In the genomic region with DNA sequence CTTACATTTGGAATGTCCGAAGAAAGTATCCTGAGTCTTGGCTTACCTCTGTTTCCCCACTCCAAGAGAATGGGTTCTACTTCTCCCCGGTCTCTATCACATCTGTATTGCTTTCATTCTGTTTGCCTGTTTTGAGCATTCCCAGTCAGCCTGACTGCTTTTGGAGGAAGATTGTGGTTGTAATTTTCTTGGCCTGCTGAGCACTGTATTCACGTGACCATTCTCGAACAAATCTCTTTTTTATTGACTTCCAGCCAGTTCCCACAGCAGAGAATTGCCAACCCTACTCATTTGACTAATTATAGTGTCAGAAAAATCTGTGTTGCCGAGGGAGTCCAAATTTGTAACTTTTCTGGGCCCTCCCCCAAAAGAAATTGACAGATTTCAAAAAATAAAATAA, we compare ENCODE assay signal across 8 mouse cellular contexts. TPM values are rescaled to one million over a fixed set of nuclear protein-coding genes. Genes with fewer than 3 reads are reported as not detected.
DNase-seq lines count a peak whose midpoint lies in the region; ATAC-seq and TF ChIP-seq lines count a peak whose summit lies in the region.

A gene (minus strand): TSS at position 121 of the 400 bp plus-strand sequence.

- no peak within 1 kb of the TSS for H3K4me3 ChIP-seq in kidney, embryonic 16.5 days (ENCODE audit: low read length)
- peak within 1 kb of the TSS; percentile 72 for H3K4me3 ChIP-seq in gastrocnemius, adult 2 months
- H3K4me3 ChIP-seq in midbrain, embryonic 13.5 days (replicated peaks), result no peak within 1 kb of the TSS

- H3K4me1 ChIP-seq in kidney, embryonic 16.5 days (ENCODE audit: insufficient read depth, low read length), result no peaks in the 10 kb centered on the region
- H3K4me1 ChIP-seq in midbrain, embryonic 13.5 days (replicated peaks), result no peaks in the 10 kb centered on the region

- no peak for TF ChIP-seq CTCF in gastrocnemius, adult 2 months (IDR thresholded peaks at IDR 0.05)

- intact Hi-C loops in gastrocnemius, adult 2 months (cut with DNase I), result no loop called here

- DNase-seq in kidney, adult 9 months, result peak; percentile 34
- no peak for DNase-seq in adrenal gland, adult 8-10 months
- DNase-seq in gastrocnemius, adult 2 months, result no peak
- DNase-seq in layer of hippocampus, postnatal 36 days, result peak; percentile 5 to 6
- DNase-seq in thymus, postnatal 36 days, result no peak
- DNase-seq in neural tube, embryonic 10.5 days (ENCODE audit: extremely low spot score, low spot score), result no peak

- no peak within 1 kb of the TSS for H3K27ac ChIP-seq in kidney, embryonic 16.5 days (ENCODE audit: low read length)
- H3K27ac ChIP-seq in gastrocnemius, adult 2 months, result peak within 1 kb of the TSS; percentile 82
- H3K27ac ChIP-seq in midbrain, embryonic 13.5 days, result no peak within 1 kb of the TSS

- no peaks in the 10 kb centered on the region for H3K36me3 ChIP-seq in kidney, embryonic 16.5 days (ENCODE audit: insufficient read depth, low read length)
- no peaks in the 10 kb centered on the region for H3K36me3 ChIP-seq in midbrain, embryonic 13.5 days

- ATAC-seq in kidney, embryonic 16.5 days (ENCODE audit: low FRiP score, low TSS enrichment), result no peak
- ATAC-seq in midbrain, embryonic 13.5 days, result no peak

- H3K4me2 ChIP-seq in kidney, embryonic 16.5 days (replicated peaks; ENCODE audit: low read depth, low read length), result no peak within 1 kb of the TSS
- no peak within 1 kb of the TSS for H3K4me2 ChIP-seq in midbrain, embryonic 13.5 days (replicated peaks)

- 77% methylated on average over 5 of the region's 5 CpGs for WGBS in kidney, embryonic 16.5 days
- 86% methylated on average over 5 of the region's 5 CpGs for WGBS in midbrain, embryonic 13.5 days

- no peak within 1 kb of the TSS for H3K9ac ChIP-seq in kidney, embryonic 16.5 days (replicated peaks; ENCODE audit: low read length)
- H3K9ac ChIP-seq in midbrain, embryonic 13.5 days (replicated peaks), result no peak within 1 kb of the TSS

- H3K9me3 ChIP-seq in kidney, embryonic 16.5 days (ENCODE audit: low read length), result no peaks in the 10 kb centered on the region
- no peaks in the 10 kb centered on the region for H3K9me3 ChIP-seq in midbrain, embryonic 13.5 days

- H3K27me3 ChIP-seq in kidney, embryonic 16.5 days (ENCODE audit: insufficient read depth, low read length), result no peaks in the 10 kb centered on the region
- no peaks in the 10 kb centered on the region for H3K27me3 ChIP-seq in midbrain, embryonic 13.5 days

RNA-seq across cellular contexts. Expression of the gene that starts here (rescaled TPM):
- polyA plus RNA-seq in kidney, embryonic 16.5 days (2015; fragmentation: Nextera tagmentation; extraction: Ambion mirVana), result 0.26 and 0.62 TPM in 2 replicates
- 10 to 100 TPM; 38.8 to 88.2 (median 58.5) TPM for total RNA-seq in adrenal gland, adult 8-10 months (2022)
- total RNA-seq in gastrocnemius, adult 2 months (2021), result 10 to 100 TPM; 37.7 to 44.9 TPM
- 1 to 10 TPM; 2.9 to 4.3 TPM for total RNA-seq in layer of hippocampus, postnatal 36 days (2021)
- polyA plus RNA-seq in midbrain, embryonic 13.5 days (2015; fragmentation: Nextera tagmentation; extraction: Ambion mirVana), result 0.24 and 0.31 TPM in 2 replicates

Comparison
In these comparisons a context has a peak if more than half of its experiments do, and no peak if none do; other contexts are left out.
1. RNA of the gene that starts here (total RNA-seq): 38.8 to 88.2 TPM in adrenal gland, adult 8-10 months and 37.7 to 44.9 TPM in gastrocnemius, adult 2 months; 2.9 to 4.3 TPM in layer of hippocampus, postnatal 36 days; every median in the first group is over 4 times any median in the second.
2. DNase-seq: peak in kidney, adult 9 months (single experiment) and layer of hippocampus, postnatal 36 days (2 of 2); none in adrenal gland, adult 8-10 months (single experiment), gastrocnemius, adult 2 months (single experiment), thymus, postnatal 36 days (0 of 2) and neural tube, embryonic 10.5 days (single experiment).